Mouse (Mus musculus): ENCODE data around the gene Haus4. TPM values are rescaled to one million over a fixed set of nuclear protein-coding genes. Genes with fewer than 3 reads are reported as not detected.
A peak's percentile ranks its signal among the peaks of the same experiment; 100 is the strongest.

Haus4 gene
- polyA plus RNA-seq (2014; fragmentation: Nextera tagmentation; extraction: Ambion mirVana), result 24.9 and 27.3 TPM in 2 replicates

DNA sequence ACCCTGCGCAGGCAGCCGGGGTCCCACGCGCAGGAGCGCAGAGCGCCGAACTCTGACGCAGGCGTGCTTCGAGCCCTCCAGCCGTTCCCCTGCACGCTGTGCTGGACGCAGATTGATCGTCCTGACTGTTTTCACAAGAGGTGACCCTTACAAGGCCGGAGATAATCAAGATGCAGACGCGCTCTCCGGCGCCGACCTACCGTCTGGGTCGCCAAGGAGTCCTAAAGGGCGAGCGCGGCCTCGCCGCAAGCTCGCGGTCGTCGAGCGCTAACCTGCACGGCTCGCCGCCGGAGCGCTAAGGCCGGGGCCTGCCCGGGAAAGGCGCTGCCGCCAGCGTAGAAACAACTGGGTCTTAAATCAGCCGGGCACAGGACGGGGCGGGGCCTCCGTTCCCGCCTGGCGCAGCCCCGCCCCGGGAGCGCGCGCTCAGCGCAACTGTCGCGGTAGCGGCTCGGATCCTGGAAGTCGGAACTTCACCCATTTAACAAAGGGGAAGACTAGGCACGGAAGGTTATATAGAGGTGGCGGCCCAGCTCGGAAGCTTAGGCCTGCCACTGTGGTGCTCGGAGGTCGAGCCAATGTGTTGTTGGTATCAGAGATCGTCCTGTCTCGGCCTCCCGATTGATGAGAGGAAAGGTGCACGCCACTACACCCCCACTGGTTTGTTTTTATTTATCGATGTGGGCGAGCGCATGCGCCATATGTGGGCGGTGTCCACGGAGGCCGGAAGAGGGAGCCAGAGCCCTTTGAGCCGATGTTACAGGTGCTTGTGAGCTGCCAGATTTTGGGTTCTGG is at the start of gene Haus4:
Gene Haus4, minus strand, starts transcription at position 642 of the 795 bp plus-strand sequence.
- H3K4me3 ChIP-seq (ENCODE audit: low read depth, low read length), result peak within 1 kb of the TSS; percentile 58
- under 1% methylated on average over 75 of the region's 76 CpGs for WGBS

DNA sequence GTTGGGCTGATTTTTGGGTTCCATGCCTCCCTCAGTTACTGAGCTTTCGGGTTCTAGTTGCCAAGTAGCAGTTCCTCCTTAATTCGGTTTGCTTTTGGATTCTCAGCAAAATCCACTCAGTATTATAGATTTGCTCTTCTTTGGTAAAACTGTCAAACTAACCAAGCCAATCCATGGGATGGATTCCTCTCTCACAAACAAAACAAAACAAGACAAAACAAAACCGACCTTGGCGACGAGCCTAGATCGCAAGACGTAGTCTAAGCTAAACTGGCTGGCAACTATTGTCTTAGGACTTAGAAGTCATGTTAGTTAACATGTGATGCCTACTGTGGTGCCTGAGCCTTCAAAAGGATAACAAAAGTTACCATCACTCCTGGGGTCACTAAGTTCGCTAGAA is 49.3 kb upstream of the Haus4 start:
- ATAC-seq (no peak), DNase-seq (ENCODE audit: low spot score) (no peak)
- Histone ChIP-seq H3K9ac (ENCODE audit: low read length) (no peak overlapping the region; the same call in 1 of the 2 replicates), H3K9me3 (replicated peaks; ENCODE audit: control insufficient read depth, low read length) (no peaks in the 10 kb centered on the region), H3K4me3 (ENCODE audit: low read depth, low read length) (peak overlapping the region; percentile 51), H3K27me3 (replicated peaks; ENCODE audit: control insufficient read depth, insufficient read depth, low read length) (no peaks in the 10 kb centered on the region), H3K4me2 (ENCODE audit: low read length) (peak overlapping the region; percentile 43), H3K27ac (ENCODE audit: low read depth, low read length) (peak overlapping the region; percentile 76; the same call in 1 of the 2 replicates), H3K4me1 (ENCODE audit: control insufficient read depth, insufficient read depth, low read length) (0 out of 2 replicates have a peak, but pooled peaks cover 9% of the 10 kb centered on the region), H3K36me3 (ENCODE audit: control insufficient read depth, insufficient read depth, low read length) (no peaks in the 10 kb centered on the region)
- WGBS, result 81% methylated on average over 8 of the region's 8 CpGs

More for the DNA sequence above, at the start of gene Haus4:
- H3K36me3 ChIP-seq (ENCODE audit: control insufficient read depth, insufficient read depth, low read length), result peaks cover 7% of the 10 kb centered on the region; the same call in 1 of the 2 replicates
- no peaks in the 10 kb centered on the region for H3K9me3 ChIP-seq (replicated peaks; ENCODE audit: control insufficient read depth, low read length)
- no peaks in the 10 kb centered on the region for H3K27me3 ChIP-seq (replicated peaks; ENCODE audit: control insufficient read depth, insufficient read depth, low read length)
- DNase-seq (ENCODE audit: low spot score) (peak; percentile 90), ATAC-seq (peak; percentile 95)
- peak within 1 kb of the TSS; percentile 96 for H3K4me2 ChIP-seq (ENCODE audit: low read length)
- H3K9ac ChIP-seq (ENCODE audit: low read length), result peak within 1 kb of the TSS; percentile 79
- H3K27ac ChIP-seq (ENCODE audit: low read depth, low read length), result peak within 1 kb of the TSS; percentile 70; the same call in 1 of the 2 replicates
- H3K4me1 ChIP-seq (ENCODE audit: control insufficient read depth, insufficient read depth, low read length), result 0 out of 2 replicates have a peak, but pooled peaks cover 7% of the 10 kb centered on the region

DNA sequence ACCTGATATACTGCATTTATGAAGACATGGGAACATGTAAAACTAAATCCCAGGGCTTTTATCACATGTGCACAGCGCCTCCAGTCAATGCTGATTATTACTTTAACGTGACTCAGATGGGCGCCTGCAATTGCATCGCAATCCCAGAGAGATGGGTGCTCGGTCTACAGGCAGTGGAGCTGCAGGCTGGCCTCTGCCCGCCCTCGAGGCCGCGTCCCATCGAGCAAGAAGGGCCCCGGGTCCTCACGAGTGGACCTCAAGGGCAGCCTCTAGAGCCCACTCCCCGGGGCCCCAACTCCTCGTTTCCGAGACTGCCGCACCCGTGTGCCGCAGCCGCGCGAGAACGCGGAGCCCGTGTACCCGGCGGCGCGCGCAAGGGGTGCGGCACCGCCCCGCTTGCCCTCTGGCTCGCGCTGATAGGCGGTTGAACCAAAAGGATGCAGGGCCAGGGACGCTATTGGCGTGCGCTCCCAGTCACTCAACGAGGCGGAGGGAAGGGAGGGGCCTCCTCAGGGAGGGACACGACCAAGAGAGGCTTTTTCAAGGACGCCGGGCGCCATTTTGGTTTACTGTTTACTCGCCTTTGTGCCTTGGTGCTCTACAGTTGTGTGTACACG is 48.7 kb upstream of the Haus4 start:
- WGBS, result under 1% methylated on average over 46 of the region's 46 CpGs
- Histone ChIP-seq H3K27ac (ENCODE audit: low read depth, low read length) (peak overlapping the region; percentile 92), H3K9me3 (replicated peaks; ENCODE audit: control insufficient read depth, low read length) (no peaks in the 10 kb centered on the region), H3K27me3 (replicated peaks; ENCODE audit: control insufficient read depth, insufficient read depth, low read length) (no peaks in the 10 kb centered on the region), H3K36me3 (ENCODE audit: control insufficient read depth, insufficient read depth, low read length) (no peaks in the 10 kb centered on the region), H3K4me1 (ENCODE audit: control insufficient read depth, insufficient read depth, low read length) (0 out of 2 replicates have a peak, but pooled peaks cover 9% of the 10 kb centered on the region), H3K4me2 (ENCODE audit: low read length) (peak overlapping the region; percentile 43), H3K4me3 (ENCODE audit: low read depth, low read length) (peak overlapping the region; percentile 51), H3K9ac (ENCODE audit: low read length) (peak overlapping the region; percentile 73)
- ATAC-seq, result peak; percentile 99
- DNase-seq (ENCODE audit: low spot score), result peak; percentile 99

DNA sequence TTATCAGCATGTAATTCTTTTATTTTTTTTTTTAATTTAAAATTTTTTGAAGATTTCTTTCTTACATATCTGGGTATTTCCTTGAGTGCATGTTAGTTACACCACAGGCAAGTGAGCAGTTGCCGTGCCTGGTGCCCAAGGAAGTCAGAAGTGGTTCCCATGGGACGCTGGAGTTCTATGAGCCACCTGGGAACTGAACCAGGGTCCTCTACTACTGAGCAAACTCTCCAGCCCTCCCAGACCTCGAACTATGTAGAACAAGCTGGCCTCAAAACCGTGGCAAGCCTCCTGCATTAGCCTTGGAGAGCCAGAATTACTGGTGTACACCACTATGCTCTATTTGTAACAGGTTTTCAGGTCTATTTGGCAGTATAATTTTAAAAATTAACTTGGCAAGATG is 48.2 kb upstream of the Haus4 start:
- Histone ChIP-seq H3K4me3 (ENCODE audit: low read depth, low read length) (peak overlapping the region; percentile 51), H3K36me3 (ENCODE audit: control insufficient read depth, insufficient read depth, low read length) (no peaks in the 10 kb centered on the region), H3K27ac (ENCODE audit: low read depth, low read length) (peak overlapping the region; percentile 92; the same call in 1 of the 2 replicates), H3K4me2 (ENCODE audit: low read length) (peak overlapping the region; percentile 43), H3K9ac (ENCODE audit: low read length) (peak overlapping the region; percentile 73), H3K4me1 (ENCODE audit: control insufficient read depth, insufficient read depth, low read length) (0 out of 2 replicates have a peak, but pooled peaks cover 9% of the 10 kb centered on the region), H3K9me3 (replicated peaks; ENCODE audit: control insufficient read depth, low read length) (no peaks in the 10 kb centered on the region), H3K27me3 (replicated peaks; ENCODE audit: control insufficient read depth, insufficient read depth, low read length) (no peaks in the 10 kb centered on the region)
- DNase-seq (ENCODE audit: low spot score), result no peak
- WGBS, result 47% methylated on average over 4 of the region's 4 CpGs
- ATAC-seq, result peak; percentile 18

DNA sequence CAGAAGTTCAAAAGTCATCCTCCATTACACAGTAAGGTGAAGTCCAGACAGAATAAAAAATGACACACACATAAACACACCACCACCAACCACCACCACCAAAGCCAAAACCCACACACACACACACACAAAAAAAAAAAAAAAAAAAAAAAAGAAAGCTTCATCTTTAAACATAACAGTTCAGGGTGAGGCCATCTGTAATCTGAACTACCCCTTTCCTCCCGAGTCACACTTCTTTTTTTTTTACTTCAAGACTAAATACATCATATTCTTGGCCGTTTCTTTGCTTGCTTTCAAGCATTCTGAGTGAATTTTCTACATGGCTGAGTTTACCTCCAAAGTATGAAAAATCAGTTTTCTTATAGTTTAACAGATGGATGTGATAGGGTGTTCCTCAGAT is 47.2 kb upstream of the Haus4 start:
- Histone ChIP-seq H3K4me1 (ENCODE audit: control insufficient read depth, insufficient read depth, low read length) (0 out of 2 replicates have a peak, but pooled peaks cover 9% of the 10 kb centered on the region), H3K9me3 (replicated peaks; ENCODE audit: control insufficient read depth, low read length) (no peaks in the 10 kb centered on the region), H3K27ac (ENCODE audit: low read depth, low read length) (no peak overlapping the region), H3K27me3 (replicated peaks; ENCODE audit: control insufficient read depth, insufficient read depth, low read length) (no peaks in the 10 kb centered on the region), H3K36me3 (ENCODE audit: control insufficient read depth, insufficient read depth, low read length) (no peaks in the 10 kb centered on the region), H3K4me2 (ENCODE audit: low read length) (no peak overlapping the region), H3K9ac (ENCODE audit: low read length) (no peak overlapping the region), H3K4me3 (ENCODE audit: low read depth, low read length) (no peak overlapping the region)
- no peak for ATAC-seq
- 72% methylated on average over 2 of the region's 2 CpGs for WGBS
- DNase-seq (ENCODE audit: low spot score), result no peak

DNA sequence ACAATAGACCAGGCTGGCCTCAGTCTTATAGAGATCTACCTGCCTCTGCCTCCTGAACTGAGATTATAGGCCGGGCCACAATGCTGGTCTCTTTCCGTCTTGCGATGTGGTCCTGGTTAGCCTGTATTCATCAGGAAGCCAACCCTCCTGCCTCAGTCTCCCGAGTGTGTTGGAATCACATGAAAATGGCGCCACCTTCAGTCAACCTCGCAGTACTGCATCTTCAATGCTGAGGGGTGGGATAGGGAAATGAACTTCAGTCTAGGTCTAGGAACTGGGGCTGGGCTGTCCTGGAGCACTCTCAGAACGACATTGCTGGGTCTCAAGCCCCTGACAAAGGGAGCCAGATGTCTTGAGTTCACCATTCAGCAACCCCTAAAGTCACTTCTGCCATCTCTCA is 42.7 kb upstream of the Haus4 start:
- H3K9ac ChIP-seq (ENCODE audit: low read length), result no peak overlapping the region
- ATAC-seq (no peak), DNase-seq (ENCODE audit: low spot score) (no peak)
- 0 out of 2 replicates have a peak, but pooled peaks cover 11% of the 10 kb centered on the region for H3K36me3 ChIP-seq (ENCODE audit: control insufficient read depth, insufficient read depth, low read length)
- no peak overlapping the region for H3K4me3 ChIP-seq (ENCODE audit: low read depth, low read length)
- H3K27me3 ChIP-seq (replicated peaks; ENCODE audit: control insufficient read depth, insufficient read depth, low read length), result no peaks in the 10 kb centered on the region
- no peak overlapping the region for H3K4me2 ChIP-seq (ENCODE audit: low read length)
- WGBS, result 84% methylated on average over 7 of the region's 7 CpGs
- no peaks in the 10 kb centered on the region for H3K9me3 ChIP-seq (replicated peaks; ENCODE audit: control insufficient read depth, low read length)
- no peaks in the 10 kb centered on the region for H3K4me1 ChIP-seq (ENCODE audit: control insufficient read depth, insufficient read depth, low read length)
- no peak overlapping the region for H3K27ac ChIP-seq (ENCODE audit: low read depth, low read length)

DNA sequence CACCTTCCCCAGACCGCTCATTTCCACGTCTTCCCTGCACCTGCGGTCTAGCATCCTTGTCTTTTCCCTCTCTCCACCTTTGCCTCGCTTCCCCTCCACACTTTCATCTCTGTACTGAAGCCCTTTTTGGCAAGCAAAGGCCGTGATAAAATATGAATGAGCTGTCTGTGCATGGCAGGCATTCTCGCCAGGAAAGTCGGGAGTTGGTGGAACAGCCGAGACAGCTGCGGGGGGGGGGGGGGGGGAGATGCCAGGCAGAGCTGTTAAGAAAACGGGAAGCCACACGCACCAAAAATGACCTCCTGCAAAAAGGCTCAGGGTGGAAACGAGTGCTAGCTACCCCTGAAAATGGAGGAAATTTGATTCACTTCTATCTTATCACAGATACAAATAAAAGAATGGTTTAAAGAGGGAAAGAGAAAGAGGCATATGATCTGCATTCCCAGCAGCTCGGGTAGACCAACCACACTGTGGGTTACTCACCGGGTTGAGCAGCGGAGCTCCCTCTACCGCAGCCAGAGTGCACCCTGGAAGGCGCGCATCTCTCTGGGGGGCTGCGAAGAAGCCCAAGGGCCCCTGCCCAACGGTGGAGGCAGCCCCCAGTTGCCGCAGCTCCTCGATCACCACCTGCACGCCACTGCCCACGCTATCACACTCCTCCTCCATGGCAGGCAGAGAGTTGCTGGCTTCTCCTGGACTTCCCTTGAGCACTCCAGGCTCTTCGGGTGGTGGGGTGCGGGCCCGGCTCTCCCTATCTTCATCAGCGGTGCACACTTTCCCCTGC is 40.4 kb upstream of the Haus4 start:
- ATAC-seq (no peak), DNase-seq (ENCODE audit: low spot score) (peak; percentile 43)
- H3K9me3 ChIP-seq (replicated peaks; ENCODE audit: control insufficient read depth, low read length), result no peaks in the 10 kb centered on the region
- H3K27me3 ChIP-seq (replicated peaks; ENCODE audit: control insufficient read depth, insufficient read depth, low read length), result no peaks in the 10 kb centered on the region
- H3K36me3 ChIP-seq (ENCODE audit: control insufficient read depth, insufficient read depth, low read length), result peaks cover 14% of the 10 kb centered on the region; the same call in 1 of the 2 replicates
- no peak overlapping the region for H3K4me2 ChIP-seq (ENCODE audit: low read length)
- H3K4me3 ChIP-seq (ENCODE audit: low read depth, low read length), result no peak overlapping the region
- H3K27ac ChIP-seq (ENCODE audit: low read depth, low read length), result no peak overlapping the region
- H3K9ac ChIP-seq (ENCODE audit: low read length), result no peak overlapping the region
- 75% methylated on average over 28 of the region's 28 CpGs for WGBS
- H3K4me1 ChIP-seq (ENCODE audit: control insufficient read depth, insufficient read depth, low read length), result no peaks in the 10 kb centered on the region

DNA sequence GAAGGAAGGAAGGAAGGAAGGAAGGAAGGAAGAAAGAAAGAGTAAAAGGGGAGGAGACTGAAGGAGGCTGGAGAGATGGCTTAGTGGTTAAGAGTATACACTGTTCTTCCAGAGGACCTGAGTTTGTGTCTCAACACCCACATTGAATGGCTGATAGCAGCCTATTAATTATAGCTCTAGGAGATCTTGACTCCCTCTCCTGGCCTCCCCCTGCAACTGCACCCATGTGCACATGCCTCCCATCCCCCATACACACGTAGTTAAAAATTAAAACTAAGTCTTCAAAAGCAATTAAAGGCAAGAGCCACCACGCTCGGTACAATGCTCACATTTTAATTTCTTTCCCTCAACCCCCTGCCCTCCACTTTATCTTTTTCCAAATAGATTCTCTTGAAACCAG is 39.6 kb upstream of the Haus4 start:
- no peak for ATAC-seq
- Histone ChIP-seq H3K27me3 (replicated peaks; ENCODE audit: control insufficient read depth, insufficient read depth, low read length) (no peaks in the 10 kb centered on the region), H3K27ac (ENCODE audit: low read depth, low read length) (no peak overlapping the region), H3K4me2 (ENCODE audit: low read length) (no peak overlapping the region), H3K36me3 (ENCODE audit: control insufficient read depth, insufficient read depth, low read length) (peaks cover 14% of the 10 kb centered on the region; the same call in 1 of the 2 replicates), H3K4me1 (ENCODE audit: control insufficient read depth, insufficient read depth, low read length) (no peaks in the 10 kb centered on the region), H3K9ac (ENCODE audit: low read length) (no peak overlapping the region), H3K9me3 (replicated peaks; ENCODE audit: control insufficient read depth, low read length) (no peaks in the 10 kb centered on the region), H3K4me3 (ENCODE audit: low read depth, low read length) (no peak overlapping the region)
- 86% methylated on average over 3 of the region's 3 CpGs for WGBS
- no peak for DNase-seq (ENCODE audit: low spot score)

Measured in forebrain, embryonic 14.5 days (tissue).